Mouse (Mus musculus) pancreas, adult 10 weeks (tissue): ENCODE results near the gene Slpi. TPM values are rescaled to one million over a fixed set of nuclear protein-coding genes. Genes with fewer than 3 reads are reported as not detected.

ENCODE experiments used
- polyA plus RNA-seq: library from polyadenylated mRNA; stranded (reverse); fragments of 350-450 nt; fragmentation: Illumina TruSeq; extraction: RNeasy Lipid Tissue Mini Kit (QIAGEN cat#74804); gene quantifications from one replicate; pipeline ENCODE4 v1.2.3, GENCODE M21; 2015; ENCODE audit warnings: low read depth, low replicate concordance; ENCODE audit not compliant: insufficient read depth

Gene Slpi
- 146 TPM for polyA plus RNA-seq

DNA sequence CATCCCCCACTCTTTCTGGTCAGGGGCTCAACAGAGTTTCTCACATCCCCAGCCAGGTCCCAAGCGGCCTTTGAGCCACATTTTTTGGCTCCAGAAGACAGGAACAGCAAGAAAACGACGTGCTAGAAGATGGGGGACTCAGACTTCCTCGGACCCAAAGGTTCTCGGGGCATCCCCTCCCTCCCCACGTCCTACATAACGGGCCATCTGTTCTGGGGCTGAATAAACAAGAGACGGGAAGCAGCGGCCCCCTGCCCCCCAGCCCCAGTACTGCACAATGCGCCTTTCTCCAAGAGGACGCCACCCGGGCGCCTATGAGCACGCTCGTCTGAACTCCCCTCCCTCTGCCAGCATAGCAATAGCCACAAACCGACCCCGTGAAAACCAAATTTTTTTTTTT, at the start of gene Slpi:
Gene Slpi, minus strand, starts transcription at position 76 of the 400 bp plus-strand sequence.

GRCm38 (mm10) chr2:164405060-164405459, 16.2 kb upstream of the Slpi start, which contains the start of gene Matn4:
Gene Matn4, minus strand, starts transcription at chr2:164405160.

DNA sequence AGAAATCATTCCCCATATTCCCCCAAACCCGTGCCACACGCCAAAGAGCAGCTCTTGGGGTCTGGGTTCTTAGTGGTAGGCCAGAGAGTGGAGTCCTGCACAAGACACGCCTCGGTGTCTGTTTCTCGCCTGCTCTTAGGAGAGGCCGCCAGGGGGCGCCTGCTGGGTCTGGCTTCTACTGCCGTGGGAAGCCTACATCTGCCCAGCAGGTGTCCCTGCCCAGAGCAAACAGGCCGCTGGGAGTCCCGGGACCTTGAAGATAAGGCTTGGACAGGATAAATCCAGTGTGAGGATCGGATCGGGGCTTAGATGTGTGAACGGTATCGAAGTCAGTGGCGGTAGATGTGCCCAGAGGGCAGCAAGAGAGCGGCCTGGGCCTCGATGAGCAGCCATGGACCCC, 14.0 kb upstream of the Slpi start, which contains the start of gene Rbpjl:
Gene Rbpjl, plus strand, starts transcription at position 236 of the 400 bp plus-strand sequence.

GRCm38 (mm10) chr2:164332440-164332839, 56.5 kb downstream of the Slpi start, which contains the start of gene Svs5:
Gene Svs5, plus strand, starts transcription at chr2:164332740.

DNA sequence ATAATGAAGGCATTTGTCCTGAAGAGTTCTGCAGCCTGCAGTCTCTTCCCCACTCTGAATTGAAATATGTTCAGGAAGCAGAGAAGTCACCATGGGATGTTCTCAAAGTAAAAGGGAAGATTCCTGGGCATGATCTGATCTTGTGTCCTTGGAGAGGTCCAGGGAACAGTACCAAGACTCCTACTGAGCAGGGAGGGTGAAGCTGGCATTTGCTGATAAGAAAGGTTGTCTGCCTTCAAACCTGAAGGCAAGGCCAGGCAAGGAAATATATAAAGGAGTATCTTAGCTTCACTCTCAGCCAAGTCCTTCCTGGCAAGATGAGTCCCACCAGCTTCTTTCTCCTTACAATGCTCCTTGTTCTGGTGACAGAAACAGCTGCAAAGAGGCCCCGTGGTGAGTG, 72.4 kb downstream of the Slpi start, which contains the start of gene Svs6:
Gene Svs6, plus strand, starts transcription at position 301 of the 400 bp plus-strand sequence.

Other genes starting within 250 kb of the Slpi start
- gene Kcns1, start 218.0 kb downstream of the Slpi start, polyA plus RNA-seq, result not detected
- not detected for gene Wfdc5, start 206.4 kb downstream of the Slpi start, polyA plus RNA-seq
- not detected for gene Wfdc12, start 198.5 kb downstream of the Slpi start, polyA plus RNA-seq
- gene Wfdc15a, start 189.0 kb downstream of the Slpi start, polyA plus RNA-seq, result not detected
- gene Wfdc15b, start 167.4 kb downstream of the Slpi start, polyA plus RNA-seq, result 6.6 TPM
- gene Svs2, start 150.6 kb downstream of the Slpi start, polyA plus RNA-seq, result not detected
- gene Svs3b, start 132.5 kb downstream of the Slpi start, polyA plus RNA-seq, result not detected
- not detected for gene Svs4, start 110.6 kb downstream of the Slpi start, polyA plus RNA-seq
- not detected for gene Svs3a, start 99.8 kb downstream of the Slpi start, polyA plus RNA-seq
- not detected for gene Svs6, start 72.3 kb downstream of the Slpi start, polyA plus RNA-seq
- not detected for gene Svs5, start 56.4 kb downstream of the Slpi start, polyA plus RNA-seq
- gene Rbpjl, start 14.0 kb upstream of the Slpi start, polyA plus RNA-seq, result 571 TPM
- gene Matn4, start 16.1 kb upstream of the Slpi start, polyA plus RNA-seq, result 9.7 TPM
- gene Sdc4, start 54.8 kb upstream of the Slpi start, polyA plus RNA-seq, result 22.0 TPM
- gene Sys1, start 67.9 kb upstream of the Slpi start, polyA plus RNA-seq, result 11.8 TPM
- not detected for gene Gm20458, start 71.9 kb upstream of the Slpi start, polyA plus RNA-seq
- gene Trp53tg5, start 84.6 kb upstream of the Slpi start, polyA plus RNA-seq, result not detected
- gene Dbndd2, start 97.0 kb upstream of the Slpi start, polyA plus RNA-seq, result 8.1 TPM
- 10.4 TPM for gene Pigt, start 108.4 kb upstream of the Slpi start, polyA plus RNA-seq
- gene Wfdc2, start 173.3 kb upstream of the Slpi start, polyA plus RNA-seq, result 8.5 TPM
- gene Spint3, start 184.4 kb upstream of the Slpi start, polyA plus RNA-seq, result not detected
- not detected for gene Wfdc6a, start 196.4 kb upstream of the Slpi start, polyA plus RNA-seq
- not detected for gene Eppin, start 204.5 kb upstream of the Slpi start, polyA plus RNA-seq
- not detected for gene Wfdc6b, start 224.4 kb upstream of the Slpi start, polyA plus RNA-seq
- gene Wfdc8, start 224.5 kb upstream of the Slpi start, polyA plus RNA-seq, result not detected
- 1.0 TPM for gene Wfdc16, start 249.7 kb upstream of the Slpi start, polyA plus RNA-seq